Mouse (Mus musculus) E14TG2a.4 (cell line): ENCODE data around the gene Stmn1.
A peak's percentile ranks its signal among the peaks of the same experiment; 100 is the strongest.

Experiments
- H3K27me3 ChIP-seq: 2 replicates; pipeline ENCODE4 v1.6.1; 2014; ENCODE audit warnings: low read length, control low read depth; ENCODE audit not compliant: insufficient read depth
- H3K36me3 ChIP-seq: 2 replicates; pipeline ENCODE4 v1.6.1; 2014; ENCODE audit warnings: low read length, control low read depth; ENCODE audit not compliant: insufficient read depth
- H3K4me1 ChIP-seq: replicated peaks from 2 replicates; pipeline ENCODE4 v1.6.1; 2014; ENCODE audit warnings: low read depth, low read length, control low read depth
- H3K4me3 ChIP-seq: replicated peaks from 2 replicates; pipeline ENCODE4 v1.5.1; 2014; ENCODE audit warnings: mild to moderate bottlenecking, low read length
- H3K9me3 ChIP-seq: 2 replicates; pipeline ENCODE4 v1.6.1; 2014; ENCODE audit warnings: low read length, control low read depth
- CTCF ChIP-seq: conservative IDR thresholded peaks from 2 replicates; pipeline ENCODE4 v1.5.1; 2014; ENCODE audit warnings: low read length
- NANOG ChIP-seq: IDR thresholded peaks from 2 replicates; pipeline ENCODE4 v1.6.1; 2014; ENCODE audit warnings: borderline replicate concordance, low read length, mixed read lengths
- POU5F1 ChIP-seq: IDR thresholded peaks from 2 replicates; pipeline ENCODE4 v1.6.1; 2014; ENCODE audit warnings: low read length, borderline replicate concordance

The Stmn1 gene

GRCm38 (mm10) chr4:134466381-134467262 is 1.5 kb upstream of the Stmn1 start:
- H3K36me3 ChIP-seq = peaks cover 19% of the 10 kb centered on the region
- H3K4me3 ChIP-seq = peak overlapping the region; percentile 84
- H3K4me1 ChIP-seq = peaks cover 53% of the 10 kb centered on the region
- H3K27me3 ChIP-seq = no peaks in the 10 kb centered on the region
- TF ChIP-seq CTCF (no peak), NANOG (no peak), POU5F1 (no peak)
- H3K9me3 ChIP-seq = no peaks in the 10 kb centered on the region

DNA sequence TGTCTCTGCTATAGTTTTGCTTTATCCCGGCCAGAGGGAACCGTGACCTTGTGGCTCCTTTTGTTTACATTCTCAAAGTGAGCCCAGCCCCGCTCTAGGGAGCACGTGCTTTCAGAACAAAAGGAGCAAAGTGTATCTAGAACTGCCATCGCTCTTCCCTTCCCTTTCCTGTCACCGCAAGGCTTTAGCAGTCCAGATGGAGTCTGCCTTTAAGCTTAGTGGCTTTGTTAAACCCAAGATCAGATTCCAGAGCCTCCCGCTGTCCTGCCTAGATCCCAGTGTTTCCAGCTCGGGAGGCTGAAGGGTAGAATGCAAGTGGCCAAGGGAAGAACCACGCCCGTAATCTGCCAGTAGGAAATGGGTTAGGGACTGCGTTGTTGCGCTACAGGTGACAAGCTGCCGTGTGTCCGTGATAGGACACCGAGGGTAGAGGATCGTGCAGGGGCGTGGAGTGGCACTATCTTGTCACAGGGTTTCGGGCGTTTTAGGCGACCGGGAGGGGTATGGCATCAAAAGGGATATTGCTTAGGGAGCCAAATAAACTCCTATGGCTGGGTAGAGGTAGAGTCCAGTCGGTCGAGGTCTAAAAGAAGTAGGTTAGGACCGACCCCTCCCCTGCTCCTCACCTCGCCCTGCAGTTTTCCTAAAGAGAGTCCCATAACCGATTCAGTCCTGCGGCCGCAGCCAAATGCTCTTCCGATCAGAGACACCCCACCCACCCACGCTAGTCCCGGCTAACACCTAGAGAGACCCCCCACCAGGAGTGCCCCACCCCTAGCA is 495 bp upstream of the Stmn1 start:
- TF ChIP-seq NANOG = no peak
- TF ChIP-seq CTCF = no peak
- no peak for TF ChIP-seq POU5F1

DNA sequence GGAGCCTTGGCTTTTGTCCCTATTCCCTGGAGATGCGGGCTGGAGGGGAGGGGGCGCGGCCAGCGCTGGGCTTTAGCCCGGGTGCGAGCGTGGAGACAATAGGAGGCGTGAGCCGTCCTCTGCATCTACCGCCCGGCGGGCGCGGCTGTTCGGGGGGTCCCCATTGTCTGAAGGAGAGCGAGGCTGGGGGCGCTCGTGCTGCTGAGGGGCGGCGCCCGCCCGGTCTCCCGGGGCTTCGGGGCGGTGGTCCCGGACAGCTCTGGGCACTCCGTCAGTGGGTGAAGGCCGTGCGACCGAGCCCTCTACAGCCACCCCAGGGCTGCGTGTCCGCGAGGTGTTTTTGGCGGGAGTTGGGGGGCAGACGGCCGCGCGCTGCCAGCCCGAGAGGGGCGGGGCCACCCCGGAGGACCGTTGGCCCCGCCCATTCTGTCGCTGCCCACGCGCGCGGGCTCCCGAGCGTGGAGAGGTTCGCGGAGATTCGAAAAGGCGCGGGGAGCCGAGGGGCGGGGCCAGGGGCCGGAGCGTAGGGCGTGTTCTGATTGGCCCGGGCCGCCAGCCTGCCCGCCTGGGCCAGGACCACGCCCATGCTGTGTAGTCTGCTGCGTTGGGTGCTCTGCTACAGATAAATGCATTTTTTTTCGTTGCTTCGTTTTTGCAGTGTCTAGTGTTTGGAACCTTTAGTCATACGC is 602 bp downstream of the Stmn1 start:
- Histone ChIP-seq H3K27me3 (no peaks in the 10 kb centered on the region), H3K36me3 (peaks cover 34% of the 10 kb centered on the region), H3K4me1 (peaks cover 69% of the 10 kb centered on the region), H3K4me3 (peak overlapping the region; percentile 84), H3K9me3 (no peaks in the 10 kb centered on the region)
- TF ChIP-seq POU5F1 (no peak), CTCF (no peak), NANOG (no peak)

More for the DNA sequence above, 495 bp upstream of the Stmn1 start:
- Histone ChIP-seq H3K4me1 (peaks cover 63% of the 10 kb centered on the region), H3K4me3 (peak overlapping the region; percentile 84), H3K36me3 (peaks cover 29% of the 10 kb centered on the region), H3K9me3 (no peaks in the 10 kb centered on the region), H3K27me3 (no peaks in the 10 kb centered on the region)

- no peaks in the 10 kb centered on the region for H3K27me3 ChIP-seq
- H3K4me1 ChIP-seq = peaks cover 75% of the 10 kb centered on the region
- TF ChIP-seq POU5F1 (no peak), CTCF (no peak), NANOG (no peak)
- H3K4me3 ChIP-seq = peak overlapping the region; percentile 84
- peaks cover 40% of the 10 kb centered on the region for H3K36me3 ChIP-seq
- H3K9me3 ChIP-seq = no peaks in the 10 kb centered on the region
These were observed 1.2 kb downstream of the Stmn1 start for GRCm38 (mm10) chr4:134469341-134469796.

- TF ChIP-seq CTCF (no peak), NANOG (no peak), POU5F1 (no peak)
- Histone ChIP-seq H3K36me3 (peaks cover 46% of the 10 kb centered on the region), H3K27me3 (no peaks in the 10 kb centered on the region), H3K9me3 (no peaks in the 10 kb centered on the region), H3K4me3 (peak overlapping the region; percentile 84), H3K4me1 (peaks cover 76% of the 10 kb centered on the region)
These were observed 1.9 kb downstream of the Stmn1 start for GRCm38 (mm10) chr4:134469985-134470384.

DNA sequence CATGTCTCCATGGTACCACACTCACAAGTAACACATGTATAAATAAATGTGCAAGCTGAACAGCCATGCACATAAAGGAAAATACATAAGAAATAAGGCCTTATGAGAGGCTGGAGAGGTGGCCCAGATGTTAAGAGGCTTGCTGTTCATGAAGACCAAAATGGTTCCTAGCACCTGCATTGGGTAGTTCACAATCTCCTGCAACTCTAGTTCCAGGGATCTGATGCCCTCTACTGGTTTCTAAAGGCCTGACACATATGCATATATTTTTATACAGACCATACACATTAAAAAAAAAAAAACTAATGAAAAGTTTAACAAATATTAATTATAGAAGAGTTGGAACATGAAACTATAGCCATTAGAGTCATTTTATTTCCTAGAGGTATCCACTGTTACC is 3.3 kb downstream of the Stmn1 start:
- H3K9me3 ChIP-seq = no peaks in the 10 kb centered on the region
- peak overlapping the region; percentile 84 for H3K4me3 ChIP-seq
- H3K27me3 ChIP-seq = no peaks in the 10 kb centered on the region
- H3K4me1 ChIP-seq = peaks cover 76% of the 10 kb centered on the region
- TF ChIP-seq POU5F1 = no peak
- TF ChIP-seq CTCF = peak; percentile 38
- peaks cover 53% of the 10 kb centered on the region for H3K36me3 ChIP-seq

GRCm38 (mm10) chr4:134473764-134474163 is 5.6 kb downstream of the Stmn1 start:
- H3K9me3 ChIP-seq = no peaks in the 10 kb centered on the region
- no peak for TF ChIP-seq CTCF
- TF ChIP-seq POU5F1 = no peak
- no peak for TF ChIP-seq NANOG
- no peak overlapping the region for H3K4me3 ChIP-seq
- no peaks in the 10 kb centered on the region for H3K27me3 ChIP-seq
- peaks cover 66% of the 10 kb centered on the region for H3K36me3 ChIP-seq
- H3K4me1 ChIP-seq = peaks cover 84% of the 10 kb centered on the region

DNA sequence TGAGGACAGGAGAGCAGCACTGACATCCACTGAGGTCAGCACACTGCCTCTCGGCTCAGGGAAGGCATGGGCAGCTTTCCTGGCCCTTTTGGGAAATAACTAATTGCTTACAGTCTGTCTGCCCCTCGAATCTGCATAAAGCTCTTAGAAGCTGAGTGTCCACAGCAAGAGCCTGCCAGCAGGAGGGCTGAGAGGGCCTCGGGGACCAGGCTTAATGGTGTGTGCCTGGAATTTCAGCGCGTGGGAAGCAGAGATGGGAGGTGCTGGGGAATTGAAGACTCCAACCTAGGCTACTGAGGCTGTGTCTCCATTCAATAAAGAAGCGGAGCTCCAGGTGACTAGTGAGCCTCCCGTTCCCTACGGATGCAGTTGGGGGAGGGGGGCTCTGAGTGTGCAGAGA is 6.1 kb downstream of the Stmn1 start:
- no peaks in the 10 kb centered on the region for H3K27me3 ChIP-seq
- H3K9me3 ChIP-seq = no peaks in the 10 kb centered on the region
- TF ChIP-seq POU5F1 = no peak
- no peak for TF ChIP-seq CTCF
- no peak for TF ChIP-seq NANOG
- peaks cover 66% of the 10 kb centered on the region for H3K36me3 ChIP-seq
- peaks cover 84% of the 10 kb centered on the region for H3K4me1 ChIP-seq
- H3K4me3 ChIP-seq = 0 out of 2 replicates have a peak overlapping the region, but pooled peaks have one; percentile 20
